Mouse (Mus musculus) heart, embryonic 11.5 days (tissue): ENCODE results near the gene Slit3. TPM values are rescaled to one million over a fixed set of nuclear protein-coding genes. Genes with fewer than 3 reads are reported as not detected.

Experiments used
- ATAC-seq: fragments of 200-750 bp; cut with Nextera tagmentation; replicated peaks from 2 replicates; pipeline ENCODE4 v1.8.0; 2017; ENCODE audit warnings: moderate library complexity; ENCODE audit not compliant: insufficient number of reproducible peaks, low FRiP score, low TSS enrichment
- H3K27ac ChIP-seq: fragments of 300-500 bp; sonication (generic); 2 replicates; pipeline ENCODE4 v1.5.1; 2014; ENCODE audit warnings: mild to moderate bottlenecking, low read depth, low read length
- H3K27me3 ChIP-seq: fragments of 300-500 bp; sonication (generic); 2 replicates; pipeline ENCODE4 v1.6.1; 2014; ENCODE audit warnings: mild to moderate bottlenecking, low read length, mixed read lengths; ENCODE audit not compliant: control insufficient read depth, insufficient read depth
- H3K36me3 ChIP-seq: fragments of 300-500 bp; sonication (generic); 2 replicates; pipeline ENCODE4 v1.6.1; 2014; ENCODE audit warnings: mild to moderate bottlenecking, low read length, moderate library complexity, mixed read lengths; ENCODE audit not compliant: control insufficient read depth, insufficient read depth
- H3K4me1 ChIP-seq: fragments of 300-500 bp; sonication (generic); 2 replicates; pipeline ENCODE4 v1.6.1; 2014; ENCODE audit warnings: low read length; ENCODE audit not compliant: control insufficient read depth, insufficient read depth
- H3K4me2 ChIP-seq: fragments of 300-500 bp; sonication (generic); 2 replicates; pipeline ENCODE4 v1.6.1; 2014; ENCODE audit warnings: mild to moderate bottlenecking, moderate library complexity
- H3K4me3 ChIP-seq: fragments of 300-500 bp; sonication (generic); 2 replicates; pipeline ENCODE4 v1.5.1; 2014; ENCODE audit warnings: low read depth, low read length
- H3K9ac ChIP-seq: fragments of 300-500 bp; sonication (generic); 2 replicates; pipeline ENCODE4 v1.6.1; 2014; ENCODE audit warnings: mild to moderate bottlenecking, low read depth, low read length, moderate library complexity
- H3K9me3 ChIP-seq: fragments of 300-500 bp; sonication (generic); replicated peaks from 2 replicates; pipeline ENCODE4 v1.6.1; 2016; ENCODE audit warnings: low read length; ENCODE audit not compliant: control insufficient read depth
- WGBS: fragments of 180-500 bp; shearing (Covaris S2); extraction: QIAGEN DNeasy Blood & Tissue Kit; methylation state at CpG from one replicate; pipeline ENCODE4 v1.1.7; 2014; ENCODE audit not compliant: insufficient replicate concordance; 5-methylcytosine and 5-hydroxymethylcytosine counted together
- polyA plus RNA-seq: library from polyadenylated mRNA; unstranded; fragments of >200 nt; fragmentation: Nextera tagmentation; extraction: Ambion mirVana; gene quantifications from 2 replicates; pipeline ENCODE4 v1.2.1, GENCODE M21; 2014

The Slit3 gene
- polyA plus RNA-seq, 1 experiment from 2014 or later = 26.1 TPM

DNA sequence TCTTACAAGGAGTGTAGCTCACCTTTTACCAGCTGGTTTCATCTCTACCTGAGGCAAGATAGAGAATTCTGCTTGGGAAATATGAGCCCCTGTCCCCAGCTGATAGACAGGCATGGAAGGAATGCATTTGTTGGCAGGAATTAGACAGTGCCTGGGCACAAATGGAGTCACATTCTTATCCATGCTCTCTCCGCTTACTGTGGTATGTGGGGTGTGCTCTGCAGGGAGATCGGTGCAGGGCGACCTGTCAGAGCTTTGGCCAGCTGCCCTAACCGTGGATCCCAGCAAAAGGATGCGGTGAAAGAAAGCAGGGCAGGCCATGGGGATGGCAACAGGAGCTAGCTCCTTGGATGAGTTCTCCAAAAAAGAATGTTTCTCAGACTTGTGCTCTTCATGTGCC, 172.2 kb downstream of the Slit3 start:
- WGBS = 31% methylated on average over 5 of the region's 5 CpGs
- ATAC-seq = 0 out of 2 replicates have a peak, but pooled peaks have one; percentile 31
- peak overlapping the region; percentile 7; the same call in 1 of the 2 replicates for H3K4me2 ChIP-seq

GRCm38 (mm10) chr11:35294670-35295069, 173.6 kb downstream of the Slit3 start:
- H3K27me3 ChIP-seq = no peaks in the 10 kb centered on the region
- H3K9ac ChIP-seq = no peak overlapping the region
- ATAC-seq = no peak
- peaks cover 20% of the 10 kb centered on the region for H3K4me1 ChIP-seq
- H3K9me3 ChIP-seq = no peaks in the 10 kb centered on the region
- no peak overlapping the region for H3K4me2 ChIP-seq
- no peak overlapping the region for H3K4me3 ChIP-seq
- no peaks in the 10 kb centered on the region for H3K36me3 ChIP-seq
- 57% methylated on average over 7 of the region's 7 CpGs for WGBS
- no peak overlapping the region for H3K27ac ChIP-seq

More for the DNA sequence above, 172.2 kb downstream of the Slit3 start:
- Histone ChIP-seq H3K9ac (no peak overlapping the region), H3K27me3 (no peaks in the 10 kb centered on the region), H3K9me3 (no peaks in the 10 kb centered on the region), H3K36me3 (no peaks in the 10 kb centered on the region), H3K4me3 (no peak overlapping the region), H3K4me1 (peaks cover 20% of the 10 kb centered on the region), H3K27ac (peak overlapping the region; percentile 62)

DNA sequence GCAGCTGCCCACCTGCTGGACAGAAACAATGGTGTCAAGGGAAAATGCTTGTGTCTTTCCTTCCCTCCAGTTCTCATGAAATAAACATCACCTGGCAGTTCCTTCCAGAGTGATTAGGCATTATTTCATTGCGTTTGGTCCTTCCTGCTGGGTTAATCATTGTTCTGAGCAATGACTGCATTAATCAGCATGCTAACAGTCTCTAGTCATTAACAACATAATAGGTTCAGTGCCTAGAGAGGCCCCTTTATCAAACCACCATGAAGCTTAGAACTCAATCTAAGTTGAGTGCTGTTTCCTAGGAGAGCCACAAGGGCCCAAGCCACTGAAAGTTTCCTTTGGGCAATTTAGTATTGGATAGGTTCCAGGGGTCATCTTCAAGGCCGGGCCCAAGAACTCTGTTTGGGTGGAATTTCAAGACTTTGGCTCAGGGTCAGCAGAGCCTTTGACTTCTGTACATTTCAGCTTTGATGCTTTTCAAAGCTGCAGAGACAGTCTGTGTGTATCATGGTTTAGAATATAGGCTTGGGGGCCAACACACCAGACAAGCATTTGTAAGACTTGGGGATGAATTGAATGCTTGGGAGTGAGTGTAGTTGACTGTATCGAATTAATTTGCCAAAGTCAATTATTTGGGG, 174.3 kb downstream of the Slit3 start:
- no peak for ATAC-seq
- no peaks in the 10 kb centered on the region for H3K9me3 ChIP-seq
- H3K4me1 ChIP-seq = peaks cover 20% of the 10 kb centered on the region
- H3K4me3 ChIP-seq = no peak overlapping the region
- no peaks in the 10 kb centered on the region for H3K27me3 ChIP-seq
- H3K36me3 ChIP-seq = no peaks in the 10 kb centered on the region
- H3K9ac ChIP-seq = no peak overlapping the region
- no peak overlapping the region for H3K27ac ChIP-seq
- no peak overlapping the region for H3K4me2 ChIP-seq
- 73% methylated on average over 3 of the region's 3 CpGs for WGBS

DNA sequence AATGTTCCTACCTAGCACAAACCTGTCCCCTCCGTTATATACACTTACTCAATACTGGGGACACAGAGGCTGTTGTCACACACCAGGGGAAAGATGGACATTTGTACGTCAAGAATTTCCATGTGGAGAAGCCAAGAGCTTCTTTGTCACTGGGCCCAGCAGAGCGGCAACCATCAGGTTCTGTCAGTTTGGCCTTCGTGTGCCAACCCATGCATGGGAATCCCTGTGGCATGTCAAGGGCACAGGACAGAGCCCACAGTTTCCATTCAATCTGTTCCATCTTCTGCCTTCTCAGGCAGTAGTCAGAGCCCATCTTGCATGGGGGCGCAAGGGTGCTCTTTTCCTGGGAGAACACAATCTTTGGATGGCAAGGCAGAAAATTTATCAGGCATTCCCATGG, 175.8 kb downstream of the Slit3 start:
- H3K4me1 ChIP-seq = peaks cover 20% of the 10 kb centered on the region
- no peak overlapping the region for H3K4me3 ChIP-seq
- no peak overlapping the region for H3K4me2 ChIP-seq
- no peaks in the 10 kb centered on the region for H3K9me3 ChIP-seq
- no peak overlapping the region for H3K27ac ChIP-seq
- no peaks in the 10 kb centered on the region for H3K36me3 ChIP-seq
- no peak for ATAC-seq
- 92% methylated on average over 5 of the region's 5 CpGs for WGBS
- no peak overlapping the region for H3K9ac ChIP-seq
- H3K27me3 ChIP-seq = no peaks in the 10 kb centered on the region

- Histone ChIP-seq H3K9me3 (no peaks in the 10 kb centered on the region), H3K36me3 (no peaks in the 10 kb centered on the region), H3K4me1 (peaks cover 19% of the 10 kb centered on the region), H3K27me3 (no peaks in the 10 kb centered on the region), H3K27ac (no peak overlapping the region), H3K4me3 (no peak overlapping the region), H3K4me2 (no peak overlapping the region), H3K9ac (no peak overlapping the region)
- ATAC-seq = no peak
- 70% methylated on average over 5 of the region's 5 CpGs for WGBS
Measured at GRCm38 (mm10) chr11:35297319-35297718, 176.3 kb downstream of the Slit3 start.

GRCm38 (mm10) chr11:35298526-35298925, 177.5 kb downstream of the Slit3 start:
- no peaks in the 10 kb centered on the region for H3K36me3 ChIP-seq

DNA sequence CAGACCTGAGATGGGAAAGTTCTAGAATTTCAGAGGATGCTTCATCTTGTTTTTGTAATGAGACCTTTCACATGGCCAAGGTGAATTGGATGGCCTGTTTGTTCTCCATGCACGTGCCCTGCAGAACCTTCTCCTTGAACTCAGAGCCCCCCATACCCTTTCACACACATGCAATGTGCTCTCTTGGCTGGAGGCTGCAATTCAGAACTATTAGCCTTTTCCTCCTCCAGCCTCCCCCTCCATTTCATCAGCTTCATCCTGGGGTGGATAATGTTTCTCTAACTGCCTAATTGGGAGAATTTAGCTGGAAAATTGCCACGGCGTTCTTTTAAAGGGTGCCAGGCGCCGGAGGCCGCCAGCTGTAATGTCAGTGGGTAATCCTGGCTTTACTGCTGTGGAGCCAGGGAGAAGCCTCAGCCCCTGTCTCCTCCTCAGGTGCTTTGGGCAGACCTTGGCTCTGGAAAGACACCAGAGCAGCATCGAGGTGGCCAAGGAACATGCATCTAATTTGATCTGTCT, 178.9 kb downstream of the Slit3 start:
- no peaks in the 10 kb centered on the region for H3K36me3 ChIP-seq
- H3K9ac ChIP-seq = no peak overlapping the region
- H3K27me3 ChIP-seq = no peaks in the 10 kb centered on the region
- H3K9me3 ChIP-seq = no peaks in the 10 kb centered on the region
- H3K4me3 ChIP-seq = no peak overlapping the region
- WGBS = 78% methylated on average over 7 of the region's 7 CpGs
- H3K27ac ChIP-seq = no peak overlapping the region
- H3K4me2 ChIP-seq = no peak overlapping the region
- H3K4me1 ChIP-seq = peaks cover 1% of the 10 kb centered on the region; the same call in 1 of the 2 replicates
- no peak for ATAC-seq

More at GRCm38 (mm10) chr11:35298526-35298925, 177.5 kb downstream of the Slit3 start:
- WGBS = 81% methylated on average over 2 of the region's 2 CpGs
- Histone ChIP-seq H3K4me2 (no peak overlapping the region), H3K4me1 (peaks cover 8% of the 10 kb centered on the region), H3K9me3 (no peaks in the 10 kb centered on the region), H3K27me3 (no peaks in the 10 kb centered on the region), H3K4me3 (no peak overlapping the region), H3K9ac (no peak overlapping the region), H3K27ac (no peak overlapping the region)
- ATAC-seq = no peak

- H3K4me2 ChIP-seq = no peak overlapping the region
- H3K27me3 ChIP-seq = no peaks in the 10 kb centered on the region
- no peak for ATAC-seq
- no peaks in the 10 kb centered on the region for H3K36me3 ChIP-seq
- H3K9me3 ChIP-seq = no peaks in the 10 kb centered on the region
- no peak overlapping the region for H3K9ac ChIP-seq
- H3K27ac ChIP-seq = no peak overlapping the region
- H3K4me1 ChIP-seq = no peaks in the 10 kb centered on the region
- 79% methylated on average over 5 of the region's 5 CpGs for WGBS
- H3K4me3 ChIP-seq = no peak overlapping the region
Measured at GRCm38 (mm10) chr11:35302272-35302671, 181.2 kb downstream of the Slit3 start.
